Mouse (Mus musculus) thymus, postnatal 10 days (tissue): ENCODE data around the gene Gpc1.

ENCODE experiments used
- DNase-seq, 2 experiments: peaks; one replicate each; pipeline ENCODE4 v3.0.0; 2021; ENCODE audit warnings: low spot score in 2 of 2

Gpc1 gene

GRCm38 (mm10) chr1:92879266-92879665 lies 47.8 kb downstream of the Gpc1 start:
- no peak for DNase-seq

GRCm38 (mm10) chr1:92880101-92880500 lies 48.7 kb downstream of the Gpc1 start:
- DNase-seq, result no peak

GRCm38 (mm10) chr1:92881982-92882381 lies 50.5 kb downstream of the Gpc1 start:
- DNase-seq, result no peak

- no peak for DNase-seq
These were observed 57.6 kb downstream of the Gpc1 start for GRCm38 (mm10) chr1:92888901-92889655.

GRCm38 (mm10) chr1:92892791-92893190 lies 61.3 kb downstream of the Gpc1 start:
- no peak for DNase-seq

- DNase-seq, result no peak
These were observed 62.5 kb downstream of the Gpc1 start for GRCm38 (mm10) chr1:92893896-92894295.

- peak; percentile 59 to 70 for DNase-seq
These were observed 63.6 kb downstream of the Gpc1 start for GRCm38 (mm10) chr1:92895089-92895488.

GRCm38 (mm10) chr1:92902786-92903185 lies 71.3 kb downstream of the Gpc1 start, which contains the start of gene Ankmy1:
Gene Ankmy1, minus strand, starts transcription at chr1:92902906.
- DNase-seq, result no peak

GRCm38 (mm10) chr1:92903627-92904026 lies 72.2 kb downstream of the Gpc1 start:
- no peak for DNase-seq

GRCm38 (mm10) chr1:92905703-92906310 lies 74.4 kb downstream of the Gpc1 start:
- no peak for DNase-seq

GRCm38 (mm10) chr1:92906779-92907631 lies 75.6 kb downstream of the Gpc1 start, which contains the start of gene Dusp28:
Gene Dusp28, plus strand, starts transcription at chr1:92906981.
- peak; percentile 77 to 79 for DNase-seq

GRCm38 (mm10) chr1:92907632-92908360 lies 76.4 kb downstream of the Gpc1 start:
- DNase-seq, result no peak

GRCm38 (mm10) chr1:92908664-92909063 lies 77.2 kb downstream of the Gpc1 start:
- DNase-seq, result no peak

- peak; percentile 36 to 57 for DNase-seq
These were observed 77.6 kb downstream of the Gpc1 start for GRCm38 (mm10) chr1:92909068-92909467.
